Mouse (Mus musculus) embryonic fibroblast, embryonic 13.5 days (primary cell): ENCODE results near the gene Taf3.

Experiments
- CTCF ChIP-seq: IDR thresholded peaks from 2 replicates; pipeline ENCODE4 v1.5.1; 2011; ENCODE audit warnings: mild to moderate bottlenecking, control low read depth, low read length, moderate library complexity, borderline replicate concordance; ENCODE audit not compliant: insufficient read depth
- POLR2A ChIP-seq: IDR thresholded peaks from 2 replicates; pipeline ENCODE4 v1.6.1; 2011; ENCODE audit warnings: low read depth, mild to moderate bottlenecking, control low read depth, low read length, moderate library complexity

- TF ChIP-seq CTCF (no peak), POLR2A (no peak)
These were observed 105.4 kb downstream of the Taf3 start for GRCm38 (mm10) chr2:9943011-9943410.
